Mouse (Mus musculus) right cerebral cortex, postnatal 36 days (tissue): ENCODE results near the gene Kdm4d.
"Not testable (repeated sequence)": the region's sequence is repeated elsewhere in the genome, so short reads cannot be mapped to it uniquely, and the experiment has no call there.

ENCODE experiments used
- DNase-seq, 2 experiments: peaks; one replicate each; pipeline ENCODE4 v3.0.0; 2022; ENCODE audit warnings: low spot score in 2 of 2, mixed read lengths in 1 of 2

Kdm4d gene

GRCm38 (mm10) chr9:14451120-14451519 lies 49.2 kb downstream of the Kdm4d start:
- not testable (repeated sequence) for DNase-seq

- DNase-seq, result not testable (repeated sequence)
These were observed 53.2 kb downstream of the Kdm4d start for GRCm38 (mm10) chr9:14447086-14447485.

- DNase-seq, result no peak
These were observed 59.9 kb downstream of the Kdm4d start for GRCm38 (mm10) chr9:14440347-14440746.

GRCm38 (mm10) chr9:14433252-14433939 lies 66.9 kb downstream of the Kdm4d start:
- DNase-seq, result no peak
